Mouse (Mus musculus) hindbrain, embryonic 12.5 days (tissue): Measurements from ENCODE around the gene Myo6. TPM values are rescaled to one million over a fixed set of nuclear protein-coding genes. Genes with fewer than 3 reads are reported as not detected.
A peak's percentile ranks its signal among the peaks of the same experiment; 100 is the strongest.

Experiments
- ATAC-seq: fragments of 200-750 bp; cut with Nextera tagmentation; 2 replicates; pipeline ENCODE4 v1.8.0; 2017; ENCODE audit warnings: moderate TSS enrichment; ENCODE audit not compliant: low FRiP score
- H3K27ac ChIP-seq: fragments of 300-500 bp; sonication (generic); 2 replicates; pipeline ENCODE4 v1.5.1; 2016; ENCODE audit warnings: mild to moderate bottlenecking
- H3K27me3 ChIP-seq: fragments of 300-500 bp; sonication (generic); 2 replicates; pipeline ENCODE4 v1.6.1; 2016; ENCODE audit warnings: mild to moderate bottlenecking
- H3K36me3 ChIP-seq: fragments of 300-500 bp; sonication (generic); 2 replicates; pipeline ENCODE4 v1.6.1; 2016; ENCODE audit warnings: mild to moderate bottlenecking
- H3K4me1 ChIP-seq: fragments of 300-500 bp; sonication (generic); 2 replicates; pipeline ENCODE4 v1.6.1; 2016
- H3K4me2 ChIP-seq: fragments of 300-500 bp; sonication (generic); replicated peaks from 2 replicates; pipeline ENCODE4 v1.6.1; 2016; ENCODE audit warnings: mild to moderate bottlenecking
- H3K4me3 ChIP-seq: fragments of 300-500 bp; sonication (generic); 2 replicates; pipeline ENCODE4 v1.5.1; 2016; ENCODE audit warnings: mild to moderate bottlenecking
- H3K9ac ChIP-seq: fragments of 300-500 bp; sonication (generic); 2 replicates; pipeline ENCODE4 v1.6.1; 2016; ENCODE audit warnings: mild to moderate bottlenecking, moderate library complexity
- H3K9me3 ChIP-seq: fragments of 300-500 bp; sonication (generic); replicated peaks from 2 replicates; pipeline ENCODE4 v1.6.1; 2016; ENCODE audit warnings: mild to moderate bottlenecking
- WGBS: fragments of 180-500 bp; shearing (Covaris S2); methylation state at CpG from one replicate; pipeline ENCODE4 v1.1.7; 2016; 5-methylcytosine and 5-hydroxymethylcytosine counted together
- polyA plus RNA-seq: library from polyadenylated mRNA; unstranded; fragments of >200 nt; fragmentation: Nextera tagmentation; extraction: Ambion mirVana; gene quantifications from 2 replicates; pipeline ENCODE4 v1.2.1, GENCODE M21; 2016

The Myo6 gene
- polyA plus RNA-seq, 1 experiment from 2014 or later: 19.6 TPM

DNA sequence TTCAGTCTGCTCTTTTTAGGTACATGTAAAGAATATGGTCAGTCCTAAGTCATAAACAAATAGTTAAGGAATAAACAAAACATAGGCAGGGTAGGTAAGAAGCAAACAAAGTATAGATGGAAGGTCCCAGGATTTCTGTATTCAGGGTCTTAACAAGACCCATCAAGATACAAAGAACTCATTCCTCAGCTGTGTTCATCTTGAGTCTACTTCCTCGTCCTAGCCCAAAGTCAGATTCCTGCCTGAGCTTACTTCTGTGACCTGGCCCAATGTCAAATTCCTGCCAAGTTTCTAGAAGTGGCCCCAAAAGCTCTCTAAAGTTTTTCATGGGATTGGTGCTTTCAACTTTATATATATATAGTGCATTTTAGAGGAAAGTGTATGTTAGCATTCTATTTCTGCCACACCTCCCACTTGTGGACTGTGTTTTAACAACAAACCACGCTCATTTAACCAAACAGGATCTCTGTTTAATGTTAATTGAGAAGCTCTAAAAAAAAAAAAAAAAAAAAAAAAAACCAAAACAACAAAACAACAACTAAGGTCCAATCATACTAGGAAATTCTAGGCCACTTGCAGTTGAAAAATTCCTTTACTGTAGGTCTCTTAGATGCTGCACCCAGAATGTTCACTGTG, 119.8 kb downstream of the Myo6 start:
- Histone ChIP-seq H3K27ac (no peak overlapping the region), H3K9me3 (no peaks in the 10 kb centered on the region), H3K4me3 (no peak overlapping the region), H3K27me3 (no peaks in the 10 kb centered on the region), H3K9ac (no peak overlapping the region), H3K4me1 (no peaks in the 10 kb centered on the region), H3K4me2 (no peak overlapping the region), H3K36me3 (no peaks in the 10 kb centered on the region)
- 83% methylated on average over 2 of the region's 2 CpGs for WGBS
- ATAC-seq: no peak

DNA sequence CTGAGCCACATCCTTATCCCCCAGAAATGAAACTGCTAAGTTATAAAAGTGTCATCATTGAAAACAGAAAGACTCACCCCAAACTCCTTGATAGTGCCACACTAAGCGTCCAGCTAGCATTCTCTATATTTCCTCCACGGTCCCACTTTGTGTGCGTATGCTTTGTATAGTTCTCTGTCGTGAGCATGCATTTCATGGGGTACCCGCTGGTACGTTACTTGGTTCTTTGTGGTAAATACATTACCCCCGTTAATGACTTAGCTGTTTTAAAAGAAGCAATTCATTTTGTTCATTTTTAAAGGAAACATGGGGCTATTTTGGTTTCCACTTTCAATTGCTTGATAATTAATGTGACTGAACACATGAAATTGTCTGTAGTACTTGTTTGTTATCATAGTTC, 122.0 kb downstream of the Myo6 start:
- H3K4me3 ChIP-seq: no peak overlapping the region
- no peaks in the 10 kb centered on the region; the same call in 1 of the 2 replicates for H3K36me3 ChIP-seq
- H3K9ac ChIP-seq: no peak overlapping the region
- WGBS: 89% methylated on average over 7 of the region's 7 CpGs
- no peaks in the 10 kb centered on the region for H3K4me1 ChIP-seq
- no peak for ATAC-seq
- no peaks in the 10 kb centered on the region for H3K9me3 ChIP-seq
- no peak overlapping the region for H3K27ac ChIP-seq
- H3K4me2 ChIP-seq: no peak overlapping the region
- H3K27me3 ChIP-seq: no peaks in the 10 kb centered on the region

DNA sequence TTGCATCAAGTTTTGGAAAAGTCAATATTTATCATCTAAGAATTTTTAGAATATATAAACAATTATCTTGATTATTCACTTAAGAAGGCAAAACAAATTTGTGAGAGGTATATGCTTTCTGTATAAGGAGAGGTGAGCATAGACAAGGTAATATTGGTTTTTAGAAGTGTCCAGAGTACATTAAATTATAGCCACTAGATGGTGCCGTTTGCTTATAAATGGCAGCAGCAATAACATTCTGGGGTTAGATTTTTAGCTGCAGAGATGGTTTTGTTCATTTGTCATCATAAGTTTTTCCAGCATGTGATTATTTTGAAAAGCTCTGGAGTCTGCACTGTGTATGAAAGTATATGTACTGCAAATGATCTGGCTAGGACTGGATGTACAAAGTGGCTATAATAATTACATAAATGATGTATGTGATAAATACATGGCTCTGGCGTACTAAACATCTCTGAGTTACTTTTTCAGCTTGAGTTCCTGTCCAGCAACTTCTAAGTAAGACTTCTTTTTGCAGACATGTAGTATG, 128.3 kb downstream of the Myo6 start:
- no peak; the same call in 1 of the 2 replicates for ATAC-seq
- 61% methylated on average over 2 of the region's 2 CpGs for WGBS
- Histone ChIP-seq H3K4me3 (no peak overlapping the region), H3K27ac (no peak overlapping the region), H3K4me2 (no peak overlapping the region), H3K9ac (no peak overlapping the region), H3K36me3 (no peaks in the 10 kb centered on the region; the same call in 1 of the 2 replicates), H3K4me1 (no peaks in the 10 kb centered on the region), H3K9me3 (no peaks in the 10 kb centered on the region), H3K27me3 (no peaks in the 10 kb centered on the region)

DNA sequence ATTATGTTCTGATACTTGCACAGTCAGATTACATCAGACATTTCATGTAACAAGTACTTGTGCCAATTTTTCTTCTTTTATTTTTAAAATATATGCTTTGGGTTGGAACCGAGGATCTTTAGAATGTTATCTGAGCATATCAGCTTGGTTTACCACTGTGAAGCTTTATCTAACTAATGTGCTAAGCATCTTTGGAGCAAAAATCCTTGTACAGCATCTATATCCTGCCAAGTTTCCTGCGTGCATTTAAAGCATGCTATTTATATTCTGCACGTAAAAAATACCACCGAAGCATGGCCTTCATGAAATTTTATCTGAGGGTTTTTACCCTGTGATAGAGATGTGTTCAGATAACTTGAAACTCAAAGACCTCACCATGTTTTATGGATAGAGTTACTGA, 131.3 kb downstream of the Myo6 start:
- Histone ChIP-seq H3K4me1 (no peaks in the 10 kb centered on the region), H3K4me3 (no peak overlapping the region), H3K27me3 (no peaks in the 10 kb centered on the region), H3K4me2 (no peak overlapping the region), H3K9me3 (no peaks in the 10 kb centered on the region), H3K9ac (no peak overlapping the region), H3K27ac (no peak overlapping the region), H3K36me3 (no peaks in the 10 kb centered on the region)
- no peak for ATAC-seq
- 78% methylated on average over 4 of the region's 4 CpGs for WGBS

DNA sequence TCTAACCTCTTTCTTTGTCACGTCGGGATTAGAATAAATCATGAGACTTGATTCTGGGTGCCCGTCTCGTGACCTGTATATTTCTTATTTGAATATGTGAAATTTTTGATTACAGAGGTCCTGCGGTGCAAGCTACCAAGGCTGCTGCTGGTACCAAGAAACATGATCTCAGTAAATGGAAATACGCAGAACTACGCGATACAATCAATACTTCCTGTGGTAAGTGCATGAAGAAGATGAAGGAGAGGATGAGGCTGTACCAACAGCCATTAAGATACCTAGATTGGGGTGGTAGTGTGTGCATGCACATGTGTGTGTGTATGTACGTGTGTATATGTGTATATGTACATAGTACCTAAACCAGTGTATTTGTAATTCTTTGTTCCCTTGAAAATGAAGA, 134.2 kb downstream of the Myo6 start:
- H3K4me1 ChIP-seq: no peaks in the 10 kb centered on the region
- no peaks in the 10 kb centered on the region for H3K36me3 ChIP-seq
- H3K9ac ChIP-seq: no peak overlapping the region
- no peak overlapping the region for H3K4me3 ChIP-seq
- no peak for ATAC-seq
- H3K9me3 ChIP-seq: no peaks in the 10 kb centered on the region
- no peak overlapping the region for H3K27ac ChIP-seq
- no peaks in the 10 kb centered on the region for H3K27me3 ChIP-seq
- no peak overlapping the region for H3K4me2 ChIP-seq
- 90% methylated on average over 9 of the region's 9 CpGs for WGBS

DNA sequence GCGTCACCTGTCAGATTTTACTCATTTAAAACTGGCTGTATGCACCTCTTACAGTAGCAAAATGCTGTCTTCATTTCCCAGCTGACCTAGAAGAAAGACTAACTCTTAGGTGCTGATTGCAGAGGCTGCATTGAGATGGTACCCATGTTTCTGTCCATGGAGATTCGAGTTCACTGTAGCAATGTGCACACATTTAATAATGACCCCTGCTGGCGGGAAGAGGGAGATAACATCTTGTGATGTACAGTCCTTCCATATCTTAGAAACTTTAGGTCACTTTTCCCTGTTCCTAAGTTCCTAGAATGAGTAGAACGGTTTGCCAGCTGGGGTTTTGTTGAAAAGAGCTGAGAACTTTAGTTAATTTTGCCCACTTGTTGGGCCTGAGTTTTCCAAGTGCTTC, 138.7 kb downstream of the Myo6 start:
- H3K4me2 ChIP-seq: no peak overlapping the region
- no peaks in the 10 kb centered on the region for H3K27me3 ChIP-seq
- ATAC-seq: no peak
- H3K4me3 ChIP-seq: no peak overlapping the region
- 74% methylated on average over 4 of the region's 4 CpGs for WGBS
- no peak overlapping the region for H3K9ac ChIP-seq
- 0 out of 2 replicates have a peak, but pooled peaks cover 2% of the 10 kb centered on the region for H3K4me1 ChIP-seq
- no peaks in the 10 kb centered on the region for H3K36me3 ChIP-seq
- H3K9me3 ChIP-seq: no peaks in the 10 kb centered on the region
- H3K27ac ChIP-seq: no peak overlapping the region

DNA sequence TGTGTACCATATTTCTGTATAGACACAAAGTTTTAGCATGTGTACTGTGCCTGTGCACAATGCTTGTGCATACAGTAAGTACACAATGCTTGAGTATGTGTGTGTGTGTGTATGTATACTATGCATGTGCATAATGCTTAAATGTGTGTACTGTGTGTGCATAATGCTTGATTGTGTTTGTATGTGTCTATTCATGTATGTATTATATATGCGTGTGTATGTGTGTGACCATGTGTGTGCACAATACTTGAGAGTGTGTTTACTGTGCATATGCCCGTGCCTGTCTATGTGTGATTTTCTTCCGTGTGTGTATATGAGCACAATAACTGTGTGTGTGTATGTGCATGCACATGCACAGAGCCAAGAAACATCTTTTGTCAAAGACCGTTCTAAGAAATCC, 141.6 kb downstream of the Myo6 start:
- H3K27me3 ChIP-seq: no peaks in the 10 kb centered on the region
- no peaks in the 10 kb centered on the region for H3K9me3 ChIP-seq
- no peak overlapping the region for H3K9ac ChIP-seq
- H3K4me3 ChIP-seq: no peak overlapping the region
- WGBS: 84% methylated on average over 4 of the region's 4 CpGs
- ATAC-seq: no peak
- no peak overlapping the region for H3K27ac ChIP-seq
- H3K4me2 ChIP-seq: 0 out of 2 replicates have a peak overlapping the region, but pooled peaks have one; percentile 29
- 0 out of 2 replicates have a peak, but pooled peaks cover 2% of the 10 kb centered on the region for H3K4me1 ChIP-seq
- H3K36me3 ChIP-seq: no peaks in the 10 kb centered on the region

DNA sequence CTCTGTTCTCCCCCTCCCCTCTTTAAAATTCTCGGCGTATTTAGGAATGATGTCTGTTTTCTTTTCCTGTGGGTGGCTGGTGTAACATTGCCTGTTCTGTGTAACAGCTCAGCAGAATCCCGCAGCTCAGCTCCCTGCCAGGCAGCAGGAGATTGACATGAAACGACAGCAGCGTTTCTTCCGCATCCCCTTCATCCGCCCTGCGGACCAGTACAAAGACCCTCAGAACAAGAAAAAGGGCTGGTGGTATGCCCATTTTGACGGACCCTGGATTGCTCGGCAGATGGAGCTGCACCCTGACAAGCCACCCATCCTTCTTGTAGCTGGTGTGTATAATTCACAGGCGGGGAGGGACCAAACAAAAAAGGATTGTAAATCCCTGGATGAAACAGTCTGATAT, 142.0 kb downstream of the Myo6 start:
- H3K4me2 ChIP-seq: peak overlapping the region; percentile 29
- no peak overlapping the region for H3K9ac ChIP-seq
- H3K27ac ChIP-seq: no peak overlapping the region
- 0 out of 2 replicates have a peak, but pooled peaks cover 2% of the 10 kb centered on the region for H3K4me1 ChIP-seq
- H3K4me3 ChIP-seq: no peak overlapping the region
- no peaks in the 10 kb centered on the region for H3K27me3 ChIP-seq
- ATAC-seq: 0 out of 2 replicates have a peak, but pooled peaks have one; percentile 71
- H3K36me3 ChIP-seq: no peaks in the 10 kb centered on the region
- H3K9me3 ChIP-seq: no peaks in the 10 kb centered on the region
- WGBS: 32% methylated on average over 11 of the region's 11 CpGs

DNA sequence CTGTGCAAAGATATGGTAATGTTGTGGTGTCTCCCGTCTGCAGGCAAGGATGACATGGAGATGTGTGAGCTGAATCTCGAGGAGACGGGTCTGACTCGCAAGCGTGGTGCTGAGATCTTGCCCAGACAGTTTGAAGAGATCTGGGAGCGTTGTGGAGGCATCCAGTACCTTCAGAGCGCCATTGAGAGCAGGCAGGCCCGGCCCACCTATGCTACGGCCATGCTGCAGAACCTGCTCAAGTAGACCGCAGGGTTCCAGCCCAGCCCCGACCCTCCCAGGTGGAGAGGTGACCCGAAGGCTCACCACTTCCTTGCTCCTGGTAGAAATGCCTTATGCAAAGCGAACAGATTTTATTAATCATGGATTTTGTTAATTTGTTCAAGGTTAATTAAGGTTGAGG, 142.8 kb downstream of the Myo6 start:
- no peaks in the 10 kb centered on the region for H3K9me3 ChIP-seq
- no peaks in the 10 kb centered on the region for H3K27me3 ChIP-seq
- H3K4me2 ChIP-seq: no peak overlapping the region
- 81% methylated on average over 13 of the region's 13 CpGs for WGBS
- H3K4me3 ChIP-seq: no peak overlapping the region
- no peaks in the 10 kb centered on the region for H3K36me3 ChIP-seq
- H3K9ac ChIP-seq: no peak overlapping the region
- ATAC-seq: 0 out of 2 replicates have a peak, but pooled peaks have one; percentile 38
- H3K4me1 ChIP-seq: 0 out of 2 replicates have a peak, but pooled peaks cover 2% of the 10 kb centered on the region
- no peak overlapping the region for H3K27ac ChIP-seq

DNA sequence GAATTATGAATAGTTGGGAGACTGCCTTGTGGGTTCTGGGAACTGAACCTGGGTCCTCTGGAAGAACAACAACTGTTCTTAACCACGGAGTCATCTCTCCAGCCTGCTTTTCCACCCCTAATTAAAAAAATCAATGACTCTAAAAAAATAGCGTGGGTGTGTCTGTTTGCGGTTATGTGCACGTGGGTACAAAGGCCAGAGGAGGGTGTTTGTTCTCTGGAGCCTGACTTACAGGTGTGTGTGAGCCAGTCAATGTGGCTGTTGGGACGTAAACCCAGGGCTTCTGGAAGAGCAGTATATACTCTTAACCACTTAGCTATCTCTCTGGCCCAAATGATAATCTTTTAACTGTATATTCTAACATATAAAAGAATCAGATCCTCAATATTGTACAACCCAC, 148.8 kb downstream of the Myo6 start:
- no peak for ATAC-seq
- H3K27ac ChIP-seq: no peak overlapping the region
- 83% methylated on average over 5 of the region's 5 CpGs for WGBS
- no peak overlapping the region for H3K4me2 ChIP-seq
- no peak overlapping the region for H3K4me3 ChIP-seq
- no peaks in the 10 kb centered on the region for H3K4me1 ChIP-seq
- H3K36me3 ChIP-seq: no peaks in the 10 kb centered on the region
- H3K9ac ChIP-seq: no peak overlapping the region
- H3K9me3 ChIP-seq: no peaks in the 10 kb centered on the region
- H3K27me3 ChIP-seq: no peaks in the 10 kb centered on the region

DNA sequence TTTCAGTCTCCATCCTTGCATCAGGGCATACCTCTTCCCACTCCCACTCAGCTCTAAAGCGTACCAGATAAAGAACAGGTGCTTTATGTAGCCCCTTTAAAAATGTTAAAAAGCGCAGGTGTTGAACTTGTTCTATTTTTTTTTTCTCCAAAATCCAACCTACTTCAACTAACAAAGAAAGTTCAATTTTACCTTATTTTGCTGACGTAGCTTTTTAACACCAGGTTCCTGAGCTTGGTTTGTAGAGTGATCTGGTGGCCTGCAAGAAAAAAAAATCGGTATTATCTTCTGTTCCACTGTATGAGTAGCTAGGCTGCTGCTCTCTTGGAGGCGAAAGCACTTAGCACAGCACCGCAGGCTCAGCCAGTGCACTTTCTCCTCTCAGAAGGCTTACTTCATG, 151.1 kb downstream of the Myo6 start:
- no peak overlapping the region for H3K9ac ChIP-seq
- ATAC-seq: no peak
- 91% methylated on average over 6 of the region's 6 CpGs for WGBS
- no peak overlapping the region for H3K4me3 ChIP-seq
- H3K9me3 ChIP-seq: no peaks in the 10 kb centered on the region
- no peak overlapping the region for H3K4me2 ChIP-seq
- H3K27me3 ChIP-seq: no peaks in the 10 kb centered on the region
- no peaks in the 10 kb centered on the region for H3K36me3 ChIP-seq
- no peaks in the 10 kb centered on the region for H3K4me1 ChIP-seq
- H3K27ac ChIP-seq: no peak overlapping the region

DNA sequence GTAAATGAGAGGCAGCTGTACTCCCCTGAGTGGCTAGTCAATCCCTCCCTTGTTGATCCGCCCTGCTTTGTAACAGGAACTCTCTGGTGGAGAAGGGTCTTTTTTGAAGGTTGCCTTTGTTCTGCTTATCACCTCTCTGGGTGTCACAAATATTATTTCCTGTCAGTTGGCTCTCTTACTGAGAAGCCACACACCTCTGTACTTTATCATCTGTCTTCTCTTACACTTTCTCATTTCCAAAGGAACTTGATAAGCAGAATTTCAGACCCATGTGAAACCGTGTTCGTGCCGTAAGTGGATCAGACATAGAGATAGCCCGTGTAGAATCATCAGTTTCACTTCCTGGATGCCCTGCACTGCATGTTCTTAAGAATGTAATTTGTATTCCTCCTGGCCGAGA, 153.2 kb downstream of the Myo6 start:
- Histone ChIP-seq H3K9ac (no peak overlapping the region), H3K4me1 (no peaks in the 10 kb centered on the region), H3K27me3 (no peaks in the 10 kb centered on the region), H3K4me2 (no peak overlapping the region), H3K4me3 (no peak overlapping the region), H3K9me3 (no peaks in the 10 kb centered on the region), H3K27ac (no peak overlapping the region), H3K36me3 (no peaks in the 10 kb centered on the region)
- ATAC-seq: no peak
- WGBS: 86% methylated on average over 6 of the region's 6 CpGs
